Mouse (Mus musculus) lung, postnatal 25 days (tissue): Measurements from ENCODE around the gene Mroh3.

Experiments used
- DNase-seq: peaks from one replicate; pipeline ENCODE4 v3.0.0; 2022; ENCODE audit warnings: low spot score

The Mroh3 gene

GRCm38 (mm10) chr1:136156951-136157350 is 55.7 kb downstream of the Mroh3 start:
- no peak for DNase-seq

DNA sequence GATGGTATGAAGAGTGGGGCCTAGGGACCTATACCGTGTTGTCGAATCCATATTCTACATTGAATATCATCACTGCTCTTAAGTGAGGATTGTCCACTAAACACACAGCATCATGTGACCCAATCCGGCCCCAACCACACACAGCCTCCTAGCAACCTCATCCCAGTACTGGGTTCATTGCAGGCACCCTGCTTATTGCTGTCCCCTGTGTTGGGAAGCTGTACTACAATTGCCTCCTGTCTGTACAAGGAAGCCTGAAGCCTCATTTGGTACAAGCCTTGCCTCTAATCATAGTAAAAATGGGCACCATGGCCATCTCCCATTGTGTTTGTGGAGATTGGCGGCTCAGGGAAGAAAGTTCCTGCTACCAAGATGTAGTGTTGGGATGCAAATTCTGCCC is 56.3 kb downstream of the Mroh3 start:
- DNase-seq: no peak

- no peak for DNase-seq
Observed at GRCm38 (mm10) chr1:136151371-136151770, 61.3 kb downstream of the Mroh3 start.

- no peak for DNase-seq
Observed at GRCm38 (mm10) chr1:136149702-136150101, 62.9 kb downstream of the Mroh3 start.

DNA sequence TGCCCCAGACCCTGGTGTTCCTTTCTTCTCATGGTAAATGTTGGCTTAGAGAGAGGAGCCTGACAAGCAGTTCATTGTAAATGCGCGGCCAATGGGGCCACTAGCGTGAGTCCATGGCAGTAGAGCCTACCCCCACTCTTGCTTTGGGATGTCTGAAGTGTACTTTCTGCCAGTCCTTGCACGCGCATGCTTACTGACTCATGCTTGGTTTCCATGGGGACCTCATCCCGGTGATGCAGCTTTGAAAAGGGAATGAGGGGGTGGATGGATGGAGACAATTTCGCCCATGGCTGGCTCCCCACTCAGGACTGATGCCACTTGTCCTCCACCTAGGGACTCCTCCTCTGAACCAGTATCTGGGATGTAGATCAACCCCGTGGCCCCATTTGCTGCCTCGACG is 69.1 kb downstream of the Mroh3 start:
- DNase-seq: no peak

DNA sequence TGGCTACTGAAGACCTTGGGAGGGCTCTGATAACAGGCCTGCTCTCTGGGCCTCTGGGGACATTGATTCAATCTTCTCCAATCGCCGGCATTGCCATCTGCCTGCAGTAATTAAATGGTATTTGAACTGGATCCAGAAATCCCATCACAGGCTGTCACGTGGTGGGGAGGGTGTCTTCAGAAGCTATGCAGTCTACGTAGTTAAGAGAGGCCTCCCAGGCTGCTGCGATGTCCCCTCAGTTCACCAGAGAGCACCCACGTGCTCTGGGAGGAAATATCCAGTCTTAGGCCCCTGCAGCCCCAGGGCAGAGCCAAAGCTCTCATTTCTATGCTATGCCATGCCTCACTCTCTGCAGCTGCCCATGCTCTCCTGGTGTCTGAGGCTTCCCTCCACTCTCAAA is 70.3 kb downstream of the Mroh3 start:
- DNase-seq: no peak

DNA sequence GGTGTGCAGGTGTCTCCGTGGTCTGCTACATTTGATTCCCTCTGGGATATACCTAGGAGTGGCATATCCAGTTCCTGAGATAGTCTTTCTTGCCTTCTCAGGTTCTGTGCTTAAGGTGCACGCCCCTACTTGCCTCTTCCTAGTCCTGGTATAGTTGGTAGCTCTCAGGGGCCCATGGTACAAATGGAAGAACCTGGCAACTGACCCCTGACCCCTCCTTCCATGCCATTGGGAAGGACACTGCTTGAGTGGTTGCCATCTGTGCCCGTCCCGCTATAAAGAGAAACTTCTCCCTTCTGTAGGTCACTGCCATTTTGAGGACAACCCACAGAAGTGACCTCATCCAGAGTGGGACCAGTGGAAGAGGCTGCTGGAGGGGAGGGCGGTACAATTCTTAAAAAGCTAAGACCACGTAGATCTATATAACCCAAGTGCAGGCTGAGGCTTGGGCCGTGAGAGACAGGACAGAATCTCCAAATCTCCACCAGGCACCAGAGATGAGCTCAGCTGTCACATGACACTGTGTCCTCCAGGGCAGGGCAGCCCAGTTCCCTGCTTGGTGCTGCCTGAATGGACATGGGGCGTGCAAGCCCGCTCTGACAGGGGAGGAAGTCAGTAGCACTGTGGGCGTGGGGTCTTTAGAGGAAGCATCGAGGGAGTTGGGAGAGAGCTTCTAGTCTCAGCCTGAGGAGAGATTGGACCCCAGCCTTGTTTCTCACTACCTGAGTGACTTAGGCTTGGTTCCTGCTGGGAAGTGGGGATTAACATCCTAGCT is 71.3 kb downstream of the Mroh3 start:
- peak; percentile 41 for DNase-seq

- DNase-seq: peak; percentile 82
Observed at GRCm38 (mm10) chr1:136139990-136140640, 72.5 kb downstream of the Mroh3 start.

- DNase-seq: no peak
Observed at GRCm38 (mm10) chr1:136138191-136138830, 74.3 kb downstream of the Mroh3 start.

- no peak for DNase-seq
Observed at GRCm38 (mm10) chr1:136137575-136137974, 75.1 kb downstream of the Mroh3 start.

DNA sequence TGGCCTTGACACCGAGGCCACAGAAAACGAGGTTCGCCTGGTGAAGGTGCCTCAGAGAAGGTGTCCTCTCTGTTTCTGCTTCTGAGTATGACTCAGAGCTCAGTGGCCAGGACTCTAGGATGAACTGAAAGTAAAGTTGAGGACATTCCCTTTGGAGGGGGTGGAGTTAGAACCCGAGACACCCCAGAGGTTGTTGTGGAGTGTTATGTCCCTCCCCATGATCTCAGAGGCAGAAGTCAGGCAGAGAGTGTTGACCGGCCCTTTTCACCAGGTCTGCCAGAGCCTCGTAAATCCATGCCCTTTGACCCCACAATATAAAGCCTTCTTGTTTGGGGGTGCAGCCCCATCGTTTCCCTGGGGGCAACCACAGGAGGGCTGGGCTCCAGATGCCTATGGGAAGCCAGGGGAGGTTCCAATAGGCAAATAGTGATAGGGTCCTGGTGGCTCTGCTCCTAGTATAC is 75.5 kb downstream of the Mroh3 start:
- DNase-seq: no peak

DNA sequence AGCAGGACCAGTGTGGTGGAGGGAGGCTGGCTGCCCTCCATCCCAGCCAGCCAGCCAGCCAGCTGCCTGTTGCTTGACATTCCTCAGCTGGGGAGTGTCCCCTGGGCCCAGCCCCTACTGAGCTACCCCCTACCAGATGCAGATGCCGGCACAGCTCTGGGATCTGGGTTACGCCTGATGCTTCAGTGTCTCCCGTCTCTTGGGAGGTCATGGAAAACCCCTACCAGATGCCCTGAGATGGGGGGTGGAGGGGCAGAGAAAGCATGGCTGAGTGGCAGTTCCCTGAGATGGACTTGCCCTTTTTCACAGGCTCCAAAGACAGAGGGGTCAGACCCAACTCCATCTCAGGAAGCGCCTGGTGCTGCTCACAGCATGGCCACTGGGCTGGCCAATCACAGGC is 76.1 kb downstream of the Mroh3 start:
- DNase-seq: no peak

- DNase-seq: no peak
Observed at GRCm38 (mm10) chr1:136135777-136136444, 76.7 kb downstream of the Mroh3 start.

DNA sequence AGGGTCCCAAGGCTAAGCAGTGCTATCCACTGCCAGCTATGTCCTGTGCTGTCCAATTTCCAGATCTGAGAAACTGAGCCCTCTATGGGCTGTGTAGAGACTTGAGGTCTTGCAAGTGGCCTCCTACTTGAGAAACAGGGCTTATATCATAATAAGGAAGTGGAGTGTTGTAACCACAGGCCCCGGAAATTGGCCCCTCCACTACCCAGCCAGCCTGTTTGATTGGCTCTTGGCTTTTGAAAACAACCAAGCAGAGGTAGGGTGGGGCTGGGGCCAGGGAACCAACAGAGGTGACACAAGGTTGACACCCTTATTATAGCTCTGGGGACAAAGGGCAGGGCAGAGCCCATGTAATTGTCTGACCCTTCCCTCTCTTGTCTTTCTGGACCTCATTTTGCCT is 77.6 kb downstream of the Mroh3 start:
- DNase-seq: peak; percentile 92

DNA sequence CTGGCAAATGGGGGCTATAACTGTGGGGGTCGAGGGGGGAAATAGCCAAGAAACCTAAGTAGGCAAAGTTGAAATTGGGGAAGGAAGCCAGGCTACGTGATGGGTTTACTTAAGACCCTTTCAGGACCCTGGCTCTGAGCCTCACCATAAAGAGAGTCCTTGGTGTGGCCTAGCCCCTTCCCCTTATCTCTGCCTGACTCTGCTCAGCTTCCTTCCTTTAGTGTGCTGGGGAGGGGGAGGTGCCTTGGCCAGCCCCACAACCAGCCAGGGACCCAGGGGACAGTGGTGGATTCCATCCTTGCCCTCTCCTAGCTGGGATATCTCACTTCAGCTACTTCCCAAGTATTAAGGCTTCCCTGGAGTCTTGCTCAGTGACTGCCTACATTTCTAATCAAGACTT is 78.1 kb downstream of the Mroh3 start:
- no peak for DNase-seq

DNA sequence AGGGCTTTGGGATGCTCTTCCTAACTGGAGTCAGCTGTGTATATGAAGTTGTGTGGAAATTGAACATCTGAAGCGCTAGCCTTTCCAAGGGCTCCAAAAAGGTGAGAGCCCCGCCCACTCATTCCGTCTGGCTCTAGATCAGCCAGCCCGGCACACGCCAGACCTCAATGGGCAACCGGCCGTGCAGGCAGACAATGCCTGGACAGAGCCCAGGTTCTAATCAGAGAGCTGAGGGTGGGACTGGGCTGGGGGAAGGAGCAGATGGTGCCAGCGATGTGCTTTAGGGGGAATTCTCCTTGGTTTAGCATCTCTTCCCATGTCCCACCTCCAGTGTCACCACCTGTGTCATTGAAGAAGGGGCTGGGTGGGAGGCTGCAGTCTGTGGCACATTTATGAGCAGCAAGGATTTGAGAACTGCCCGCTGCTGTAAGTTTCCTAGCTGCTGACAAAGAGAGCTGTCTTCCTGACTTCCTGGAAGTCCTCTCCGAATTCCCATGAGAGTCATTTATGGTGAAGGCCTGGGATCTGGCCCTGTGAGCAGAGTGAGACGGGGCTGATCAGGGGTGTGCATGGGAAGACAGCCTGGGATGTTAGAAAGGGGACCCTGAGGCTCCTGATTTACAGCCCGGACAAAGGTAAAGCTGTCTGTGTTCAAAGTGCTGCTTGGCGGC is 78.9 kb downstream of the Mroh3 start:
- no peak for DNase-seq

DNA sequence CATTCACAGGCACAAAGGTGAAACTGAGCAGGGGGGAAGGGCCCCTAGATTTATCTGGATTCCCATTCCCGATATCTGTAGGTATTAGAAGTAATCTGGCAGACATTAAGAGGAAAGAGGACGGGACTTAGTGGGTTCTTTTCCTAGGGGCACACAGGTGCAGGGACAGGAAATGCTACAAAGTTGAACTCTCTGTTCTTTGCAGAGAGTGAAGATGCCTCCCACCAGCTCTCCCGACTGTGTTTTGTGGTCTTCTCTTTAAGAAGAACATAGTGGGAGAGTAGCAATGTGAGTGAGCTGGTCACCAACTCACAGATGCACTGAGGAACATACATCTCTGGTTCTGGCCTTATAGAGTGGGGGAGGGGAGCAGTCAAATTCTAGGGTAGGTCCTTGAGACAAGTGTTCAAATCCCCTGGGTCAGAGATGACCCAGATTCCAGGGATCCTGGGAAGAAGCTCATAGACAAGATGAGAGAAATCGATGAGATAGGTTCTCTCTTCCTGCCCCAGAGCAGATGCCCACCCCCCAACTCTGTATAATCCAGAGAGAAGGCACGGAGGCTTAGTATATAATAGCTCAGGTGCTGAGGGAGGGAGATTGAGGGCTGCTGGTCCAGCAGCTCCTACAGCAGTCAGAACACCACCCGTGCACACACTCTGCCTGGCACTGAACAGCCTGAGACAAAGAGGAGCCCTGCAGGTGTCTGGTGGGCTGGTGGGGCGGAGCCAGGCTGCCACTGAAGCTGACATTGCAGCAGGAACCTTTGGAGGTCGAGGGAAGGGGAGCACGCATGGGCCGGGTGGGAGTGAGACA is 80.0 kb downstream of the Mroh3 start:
- DNase-seq: no peak
